Mouse (Mus musculus): Measurements from ENCODE around the gene Arfgap3.

DNA sequence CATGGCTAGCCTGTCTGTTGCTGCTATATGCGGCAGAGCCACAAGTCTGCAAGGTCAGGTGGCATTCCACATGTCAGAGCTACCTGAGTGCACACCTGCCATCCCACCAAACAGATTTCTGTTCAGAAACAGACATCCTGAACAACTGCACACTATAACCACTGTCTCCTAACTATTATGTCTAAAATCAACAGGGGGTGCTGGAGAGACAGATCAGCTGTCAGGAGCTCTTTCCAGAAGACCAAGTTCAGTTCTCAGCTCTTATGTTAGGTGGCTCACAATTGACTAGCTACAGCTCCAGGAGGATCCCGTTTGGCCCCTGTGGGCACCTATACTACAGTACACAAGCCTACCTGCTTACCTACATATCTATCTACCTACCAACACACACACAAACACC is 42.7 kb upstream of the Arfgap3 start:
- TF ChIP-seq ZC3H11A (IDR thresholded peaks at IDR 0.05; ENCODE audit: borderline replicate concordance, low read depth, low read length) (no peak), HCFC1 (IDR thresholded peaks at IDR 0.05; ENCODE audit: borderline replicate concordance, insufficient read depth, low read length) (no peak), MAFK (IDR thresholded peaks at IDR 0.05; ENCODE audit: insufficient read depth, low read depth, low read length) (no peak), CHD2 (IDR thresholded peaks at IDR 0.05; ENCODE audit: low read depth, low read length) (no peak), ZNF384 (IDR thresholded peaks at IDR 0.05; ENCODE audit: low read depth, low read length) (no peak)
